Mouse (Mus musculus) spleen, adult 2 months (tissue): ENCODE measurements around the gene Fnbp1l.

Source experiments
- CTCF ChIP-seq: fragments of 200-500 bp; IDR thresholded peaks from 2 replicates; pipeline ENCODE4 v1.5.1; 2011; ENCODE audit warnings: mild to moderate bottlenecking, inconsistent platforms; ENCODE audit not compliant: insufficient read depth, insufficient read length, insufficient replicate concordance; ENCODE audit errors: extremely low read depth
- POLR2A ChIP-seq: fragments of 200-500 bp; IDR thresholded peaks from 2 replicates; pipeline ENCODE4 v1.6.1; 2011; ENCODE audit warnings: low read depth, low read length, inconsistent platforms

DNA sequence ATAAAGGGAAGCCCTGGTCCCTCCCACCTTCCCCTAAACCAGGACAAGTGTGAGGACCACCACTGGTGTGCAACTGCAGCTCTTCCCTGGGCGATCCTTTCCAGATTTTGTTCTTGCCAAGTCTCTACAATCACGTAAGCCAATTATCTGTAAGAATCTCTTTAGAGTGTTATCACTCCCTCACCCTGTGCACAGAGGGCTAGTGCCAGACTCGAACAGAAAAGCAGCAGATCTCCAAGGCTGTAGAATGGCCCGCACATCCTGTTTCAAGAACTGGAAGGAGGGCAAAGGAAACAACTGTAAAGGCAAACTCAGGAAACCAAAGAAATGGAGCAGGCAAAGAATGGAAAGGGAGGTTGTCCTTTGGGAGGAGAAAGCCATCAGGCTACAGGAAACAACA, 29.2 kb downstream of the Fnbp1l start:
- TF ChIP-seq CTCF (no peak), POLR2A (no peak)
